Mouse (Mus musculus) neural tube, embryonic 14.5 days (tissue): ENCODE data around the gene Dnah10. TPM values are rescaled to one million over a fixed set of nuclear protein-coding genes. Genes with fewer than 3 reads are reported as not detected.
A peak's percentile ranks its signal among the peaks of the same experiment; 100 is the strongest.

ENCODE experiments used
- ATAC-seq: fragments of 200-750 bp; cut with Nextera tagmentation; 2 replicates; pipeline ENCODE4 v1.8.0; 2017; ENCODE audit warnings: low read depth, mild to moderate bottlenecking, moderate TSS enrichment, moderate library complexity
- H3K27ac ChIP-seq: fragments of 300-500 bp; sonication (generic); 2 replicates; pipeline ENCODE4 v1.5.1; 2014; ENCODE audit warnings: low read depth, mild to moderate bottlenecking, control low read depth, low read length, moderate library complexity, mixed read lengths
- H3K27me3 ChIP-seq: fragments of 300-500 bp; sonication (generic); 2 replicates; pipeline ENCODE4 v1.6.1; 2014; ENCODE audit warnings: low read length; ENCODE audit not compliant: control insufficient read depth, insufficient read depth
- H3K36me3 ChIP-seq: fragments of 300-500 bp; sonication (generic); 2 replicates; pipeline ENCODE4 v1.6.1; 2014; ENCODE audit warnings: low read length, mixed read lengths; ENCODE audit not compliant: control insufficient read depth, insufficient read depth
- H3K4me1 ChIP-seq: fragments of 300-500 bp; sonication (generic); 2 replicates; pipeline ENCODE4 v1.6.1; 2014; ENCODE audit warnings: low read length; ENCODE audit not compliant: control insufficient read depth, insufficient read depth
- H3K4me2 ChIP-seq: fragments of 300-500 bp; sonication (generic); 2 replicates; pipeline ENCODE4 v1.6.1; 2014; ENCODE audit warnings: mild to moderate bottlenecking, low read depth, low read length, control low read depth
- H3K4me3 ChIP-seq: fragments of 300-500 bp; sonication (generic); 2 replicates; pipeline ENCODE4 v1.5.1; 2014; ENCODE audit warnings: low read depth, low read length, control low read depth, mixed read lengths
- H3K9ac ChIP-seq: fragments of 300-500 bp; sonication (generic); replicated peaks from 2 replicates; pipeline ENCODE4 v1.6.1; 2014; ENCODE audit warnings: low read depth, mild to moderate bottlenecking, control low read depth, low read length, mixed read lengths
- H3K9me3 ChIP-seq: fragments of 300-500 bp; sonication (generic); 2 replicates; pipeline ENCODE4 v1.6.1; 2016; ENCODE audit warnings: low read length; ENCODE audit not compliant: control insufficient read depth
- WGBS: fragments of 180-500 bp; shearing (Covaris S2); extraction: QIAGEN DNeasy Blood & Tissue Kit; methylation state at CpG from one replicate; pipeline ENCODE4 v1.1.7; 2014; 5-methylcytosine and 5-hydroxymethylcytosine counted together
- polyA plus RNA-seq: library from polyadenylated mRNA; unstranded; fragments of >200 nt; fragmentation: Nextera tagmentation; extraction: Ambion mirVana; gene quantifications from 2 replicates; pipeline ENCODE4 v1.2.1, GENCODE M21; 2014

The Dnah10 gene
- polyA plus RNA-seq, result 0.11 and 0.17 TPM in 2 replicates

DNA sequence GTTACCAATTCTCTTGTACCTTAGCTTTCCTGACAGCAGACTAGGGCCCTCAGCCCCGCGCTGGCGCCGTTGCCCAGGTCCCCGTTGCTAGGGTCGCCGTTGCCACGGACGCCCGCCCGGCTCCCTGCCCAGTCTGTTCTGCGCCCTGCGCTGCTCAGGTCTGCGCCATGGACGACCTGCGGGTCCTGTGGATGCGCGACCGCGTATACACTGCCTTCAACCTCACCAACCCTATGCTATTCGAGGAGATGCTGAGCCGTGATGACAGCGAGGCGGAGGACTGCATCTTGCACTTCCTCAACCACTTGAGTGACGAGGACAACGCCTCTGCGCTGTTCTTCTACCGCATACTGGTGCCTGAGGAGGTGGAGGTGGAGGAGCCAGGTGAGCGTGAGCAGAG is at the start of gene Dnah10:
Gene Dnah10, plus strand, starts transcription at position 89 of the 400 bp plus-strand sequence.
- 10% methylated on average over 29 of the region's 29 CpGs for WGBS
- no peak within 1 kb of the TSS for H3K4me3 ChIP-seq
- H3K4me2 ChIP-seq, result no peak within 1 kb of the TSS
- no peaks in the 10 kb centered on the region for H3K27me3 ChIP-seq
- H3K9ac ChIP-seq, result no peak within 1 kb of the TSS
- no peaks in the 10 kb centered on the region; the same call in 1 of the 2 replicates for H3K4me1 ChIP-seq
- H3K36me3 ChIP-seq, result peaks cover 31% of the 10 kb centered on the region
- H3K27ac ChIP-seq, result no peak within 1 kb of the TSS
- H3K9me3 ChIP-seq, result no peaks in the 10 kb centered on the region
- peak; percentile 65; the same call in 1 of the 2 replicates for ATAC-seq

DNA sequence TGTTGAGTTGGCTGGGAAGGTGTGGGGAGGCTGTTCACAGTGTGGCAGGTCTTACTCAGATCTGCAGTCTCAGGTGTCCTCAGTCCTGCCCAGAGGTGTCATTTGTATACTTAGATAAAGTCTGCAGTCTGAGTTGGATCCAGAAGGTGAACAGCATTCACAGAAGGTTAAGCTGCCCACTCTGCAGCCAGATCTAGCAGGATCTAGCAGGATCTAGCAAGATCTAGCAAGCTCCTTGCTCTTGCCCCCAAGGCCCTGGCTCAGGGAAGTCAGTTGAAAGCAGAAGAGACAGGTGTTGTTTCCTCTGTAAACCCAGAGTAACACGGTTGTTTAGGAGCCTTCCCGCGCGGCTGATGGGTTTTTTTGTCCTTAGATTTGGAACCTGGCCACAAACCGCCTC is 11.1 kb upstream of the Dnah10 start:
- H3K27ac ChIP-seq, result no peak overlapping the region
- no peaks in the 10 kb centered on the region for H3K27me3 ChIP-seq
- H3K9ac ChIP-seq, result no peak overlapping the region
- no peak overlapping the region for H3K4me3 ChIP-seq
- no peak overlapping the region for H3K4me2 ChIP-seq
- WGBS, result 91% methylated on average over 5 of the region's 5 CpGs
- no peaks in the 10 kb centered on the region for H3K4me1 ChIP-seq
- no peak for ATAC-seq
- no peaks in the 10 kb centered on the region for H3K9me3 ChIP-seq
- H3K36me3 ChIP-seq, result peaks cover 69% of the 10 kb centered on the region

DNA sequence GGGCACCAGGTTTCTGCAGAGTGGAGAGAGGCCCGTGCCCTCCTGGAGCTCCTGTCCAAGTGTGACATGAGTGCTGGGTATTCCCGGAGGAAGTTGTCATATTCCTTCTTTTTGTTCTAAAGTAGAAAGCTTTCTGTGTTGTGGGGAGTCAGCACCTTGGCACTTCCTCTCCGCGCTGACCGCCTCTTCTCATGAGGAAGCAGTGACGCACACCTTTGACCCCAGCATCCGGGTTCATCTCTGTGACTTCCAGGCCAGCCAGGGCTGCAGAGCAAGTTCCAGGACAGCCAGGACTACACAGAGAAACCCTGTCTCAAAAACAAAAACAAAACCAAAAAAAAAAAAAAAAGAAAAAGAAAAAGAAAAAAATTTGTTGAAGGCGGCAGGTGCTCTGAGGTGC is 9.8 kb upstream of the Dnah10 start:
- WGBS, result 88% methylated on average over 8 of the region's 8 CpGs
- H3K27me3 ChIP-seq, result no peaks in the 10 kb centered on the region
- no peak for ATAC-seq
- H3K36me3 ChIP-seq, result peaks cover 83% of the 10 kb centered on the region
- no peaks in the 10 kb centered on the region for H3K9me3 ChIP-seq
- H3K4me2 ChIP-seq, result no peak overlapping the region
- no peak overlapping the region for H3K27ac ChIP-seq
- H3K4me1 ChIP-seq, result no peaks in the 10 kb centered on the region
- H3K9ac ChIP-seq, result no peak overlapping the region
- H3K4me3 ChIP-seq, result no peak overlapping the region

DNA sequence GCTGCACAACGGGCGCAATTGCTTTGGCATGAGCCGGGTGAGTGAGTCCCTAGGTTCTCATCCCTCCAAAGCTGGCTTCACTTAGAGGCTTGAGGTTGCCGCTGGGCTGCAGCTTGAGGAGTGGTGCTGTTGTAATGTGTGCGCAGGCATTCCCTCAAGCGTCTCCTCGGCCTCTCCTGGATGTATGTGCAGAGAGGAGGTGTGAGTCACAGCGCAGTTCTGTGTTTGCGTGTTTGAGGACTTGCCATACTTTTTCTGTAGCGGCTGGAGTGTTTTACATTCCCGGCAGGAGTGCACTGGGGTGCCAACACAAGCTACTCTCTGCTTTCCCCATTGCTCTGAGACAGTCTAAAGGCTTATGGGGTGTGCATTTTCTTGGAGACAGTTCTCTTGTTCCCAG is 6.9 kb upstream of the Dnah10 start:
- no peaks in the 10 kb centered on the region for H3K27me3 ChIP-seq
- 93% methylated on average over 11 of the region's 11 CpGs for WGBS

DNA sequence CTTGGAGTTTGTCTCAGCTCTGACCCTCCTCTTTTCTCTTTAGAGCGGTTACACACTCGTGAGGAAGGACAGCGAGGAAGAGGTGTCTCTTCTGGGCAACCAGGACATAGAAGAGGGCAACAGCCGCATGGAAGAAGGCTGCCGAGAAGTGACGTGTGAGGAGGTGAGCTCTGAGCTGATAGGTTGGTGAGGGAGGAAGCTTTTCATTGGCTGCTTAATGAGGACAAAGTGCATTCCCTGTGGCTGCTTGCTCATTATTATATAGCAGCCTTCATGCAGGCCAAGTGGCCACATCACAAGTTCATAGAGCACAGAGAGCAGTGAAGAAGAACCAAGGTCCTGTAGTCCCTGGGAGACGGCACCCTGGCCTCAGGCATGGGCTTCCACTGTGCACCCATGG is 6.5 kb upstream of the Dnah10 start:
- Histone ChIP-seq H3K9ac (no peak overlapping the region), H3K36me3 (peaks cover 79% of the 10 kb centered on the region), H3K4me2 (no peak overlapping the region), H3K9me3 (no peaks in the 10 kb centered on the region), H3K4me1 (no peaks in the 10 kb centered on the region), H3K4me3 (no peak overlapping the region), H3K27me3 (no peaks in the 10 kb centered on the region), H3K27ac (no peak overlapping the region)
- ATAC-seq, result no peak
- WGBS, result 89% methylated on average over 7 of the region's 7 CpGs

More for the DNA sequence above, 6.9 kb upstream of the Dnah10 start:
- Histone ChIP-seq H3K9ac (no peak overlapping the region), H3K27ac (no peak overlapping the region), H3K4me1 (no peaks in the 10 kb centered on the region), H3K36me3 (peaks cover 81% of the 10 kb centered on the region), H3K9me3 (no peaks in the 10 kb centered on the region), H3K4me2 (no peak overlapping the region), H3K4me3 (no peak overlapping the region)
- ATAC-seq, result no peak

DNA sequence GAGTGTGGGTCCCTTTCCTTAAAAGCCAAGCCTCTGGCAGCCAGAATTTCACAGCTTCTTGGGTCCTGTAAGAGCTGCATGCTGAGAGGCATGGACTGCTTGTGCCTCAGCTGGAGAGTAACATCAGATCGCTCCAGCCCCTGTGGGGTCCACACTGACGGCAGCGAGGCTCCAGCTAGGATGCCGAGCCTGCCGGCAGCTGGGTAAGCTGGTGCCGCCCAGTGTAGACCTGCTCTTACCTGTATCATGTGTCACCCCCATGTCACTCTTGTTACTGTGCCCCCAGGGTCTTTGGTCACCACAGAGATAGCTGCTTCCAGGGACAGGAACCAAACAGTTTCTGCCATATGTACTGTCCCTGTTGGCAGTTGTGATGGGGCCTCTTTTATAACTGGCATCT is 1.8 kb upstream of the Dnah10 start:
- Histone ChIP-seq H3K4me3 (no peak overlapping the region), H3K9ac (no peak overlapping the region), H3K4me1 (no peaks in the 10 kb centered on the region; the same call in 1 of the 2 replicates), H3K9me3 (no peaks in the 10 kb centered on the region), H3K27ac (no peak overlapping the region), H3K36me3 (peaks cover 49% of the 10 kb centered on the region), H3K4me2 (no peak overlapping the region), H3K27me3 (no peaks in the 10 kb centered on the region)
- 93% methylated on average over 6 of the region's 6 CpGs for WGBS
- no peak for ATAC-seq

DNA sequence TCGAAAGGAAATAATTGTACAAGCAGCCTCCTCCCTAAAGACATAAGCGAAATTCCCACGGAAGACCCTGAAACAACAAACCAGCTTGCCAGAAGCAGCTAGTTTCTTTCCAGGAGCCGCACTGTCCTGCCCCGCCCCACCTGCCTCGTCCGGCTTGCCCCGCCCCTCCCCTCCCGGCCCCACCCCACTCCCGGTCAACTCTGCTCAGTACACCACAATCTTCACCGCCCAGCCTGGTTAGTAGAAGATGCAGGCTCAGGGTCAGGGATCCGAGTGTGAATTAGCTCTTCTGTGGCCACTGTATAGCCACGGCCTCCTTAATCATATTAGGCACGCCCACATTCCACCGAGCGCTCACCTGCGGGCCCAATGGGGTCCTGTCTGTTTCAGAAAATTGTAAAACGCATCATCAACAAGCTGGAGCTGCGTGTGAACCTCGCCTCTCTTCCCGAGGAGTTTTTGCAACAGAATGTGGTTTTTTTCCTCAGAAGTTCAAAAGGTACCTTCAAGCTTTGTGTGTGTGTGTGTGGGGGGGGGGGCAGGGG is 4.8 kb downstream of the Dnah10 start:
- H3K9me3 ChIP-seq, result no peaks in the 10 kb centered on the region
- H3K27me3 ChIP-seq, result no peaks in the 10 kb centered on the region
- no peak overlapping the region for H3K4me3 ChIP-seq
- 15% methylated on average over 21 of the region's 21 CpGs for WGBS
- no peaks in the 10 kb centered on the region; the same call in 1 of the 2 replicates for H3K4me1 ChIP-seq
- no peak overlapping the region for H3K9ac ChIP-seq
- no peak for ATAC-seq
- no peaks in the 10 kb centered on the region for H3K36me3 ChIP-seq
- H3K4me2 ChIP-seq, result peak overlapping the region; percentile 33
- no peak overlapping the region for H3K27ac ChIP-seq

DNA sequence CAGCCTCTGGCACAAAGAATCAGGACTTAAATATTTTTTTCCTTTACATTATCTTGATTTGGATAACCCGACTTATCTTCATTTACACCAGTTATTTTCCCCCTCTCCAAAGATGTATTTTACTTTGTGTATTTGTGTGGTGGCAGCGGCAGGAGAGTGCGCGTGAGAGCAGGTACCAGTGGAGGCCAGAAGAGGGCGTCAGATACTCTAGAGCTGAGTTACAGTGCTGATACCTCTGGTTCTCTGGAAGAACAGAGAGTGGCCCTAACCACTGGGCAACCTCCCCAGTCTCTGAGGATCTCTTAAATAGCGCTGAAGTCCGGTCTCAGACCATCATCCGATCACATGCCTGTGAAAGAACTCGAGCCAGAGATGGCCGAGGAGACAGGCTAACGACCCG is 9.1 kb downstream of the Dnah10 start:
- Histone ChIP-seq H3K4me1 (no peaks in the 10 kb centered on the region), H3K36me3 (no peaks in the 10 kb centered on the region), H3K4me3 (no peak overlapping the region), H3K9ac (no peak overlapping the region), H3K27ac (no peak overlapping the region), H3K27me3 (no peaks in the 10 kb centered on the region), H3K9me3 (no peaks in the 10 kb centered on the region), H3K4me2 (no peak overlapping the region)
- no peak for ATAC-seq
- WGBS, result 90% methylated on average over 12 of the region's 12 CpGs

DNA sequence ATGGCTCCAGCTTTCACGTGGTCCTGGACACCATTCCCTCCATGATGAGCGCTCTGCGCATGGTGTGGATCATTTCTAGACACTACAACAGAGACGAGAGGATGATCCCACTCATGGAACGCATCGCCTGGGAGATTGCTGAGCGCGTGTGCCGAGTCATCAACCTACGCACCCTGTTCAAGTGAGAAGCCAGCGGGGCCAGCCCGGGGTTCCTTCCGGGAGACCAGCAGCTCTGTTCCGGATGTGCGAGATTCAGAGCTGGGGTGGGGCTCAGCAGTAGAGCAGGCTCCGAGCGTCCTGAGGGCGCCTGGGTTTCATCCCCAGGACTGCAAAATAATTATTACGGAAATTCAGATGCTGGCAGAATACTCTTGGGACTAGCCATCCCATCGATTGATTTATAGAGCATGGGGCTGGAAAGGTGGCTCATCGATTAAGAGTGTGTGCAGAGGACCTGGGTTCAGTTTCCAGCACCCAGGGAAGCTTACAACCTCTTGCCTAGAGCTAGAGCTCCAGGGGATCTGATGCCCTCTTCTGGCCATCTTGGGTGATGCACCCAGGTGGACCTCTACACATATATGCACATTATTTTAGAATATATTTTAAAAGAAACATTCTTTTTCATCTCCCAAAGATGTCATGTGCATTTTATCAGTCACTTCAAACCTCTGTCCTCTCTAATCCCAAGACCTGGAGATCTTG is 17.2 kb downstream of the Dnah10 start:
- Histone ChIP-seq H3K4me1 (no peaks in the 10 kb centered on the region), H3K27me3 (no peaks in the 10 kb centered on the region), H3K9ac (no peak overlapping the region), H3K27ac (no peak overlapping the region), H3K36me3 (no peaks in the 10 kb centered on the region), H3K4me3 (no peak overlapping the region), H3K9me3 (no peaks in the 10 kb centered on the region), H3K4me2 (no peak overlapping the region)
- ATAC-seq, result no peak
- WGBS, result 96% methylated on average over 21 of the region's 21 CpGs
